Mouse (Mus musculus): ENCODE data around the gene Gphb5. TPM values are rescaled to one million over a fixed set of nuclear protein-coding genes. Genes with fewer than 3 reads are reported as not detected.
"Not testable (repeated sequence)": the region's sequence is repeated elsewhere in the genome, so short reads cannot be mapped to it uniquely, and the experiment has no call there.

Gene Gphb5
- polyA plus RNA-seq, 1 experiment from 2014 or later = not detected

DNA sequence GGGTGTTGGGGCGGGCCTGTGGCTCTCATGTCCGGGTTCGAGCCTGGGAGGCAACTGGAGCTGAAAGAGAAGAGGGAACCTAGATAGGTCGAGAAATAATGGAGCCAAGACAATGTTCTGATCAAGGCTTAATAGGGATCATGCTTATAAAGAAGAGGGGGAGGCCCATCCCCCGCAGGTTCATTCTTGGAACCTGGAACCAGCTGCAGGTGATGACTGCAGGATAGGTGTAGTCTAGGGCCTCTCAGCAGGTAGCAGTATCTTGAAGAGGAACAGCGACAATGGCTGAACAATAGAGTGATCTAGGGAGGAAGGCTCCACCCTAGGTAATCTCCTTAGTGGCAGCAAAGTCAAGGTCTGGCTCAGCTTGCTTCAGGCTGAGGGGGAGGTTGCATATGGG lies 15.8 kb upstream of the Gphb5 start:
- H3K4me1 ChIP-seq; H3K27ac ChIP-seq (replicated peaks); ATAC-seq (ENCODE audit: extremely low read depth, insufficient number of reproducible peaks, low FRiP score, low TSS enrichment); H3K9ac ChIP-seq; H3K4me3 ChIP-seq; H3K36me3 ChIP-seq; H3K4me2 ChIP-seq; H3K27me3 ChIP-seq (replicated peaks): not testable (repeated sequence)
- H3K9me3 ChIP-seq = peaks cover 11% of the 10 kb centered on the region
- 80% methylated on average over 6 of the region's 6 CpGs for WGBS

- H3K4me3 ChIP-seq = no peak overlapping the region
- no peak overlapping the region for H3K9ac ChIP-seq
- H3K36me3 ChIP-seq = no peaks in the 10 kb centered on the region
- no peak overlapping the region for H3K27ac ChIP-seq (replicated peaks)
- ATAC-seq (ENCODE audit: extremely low read depth, insufficient number of reproducible peaks, low FRiP score, low TSS enrichment) = no peak
- H3K27me3 ChIP-seq (replicated peaks) = no peaks in the 10 kb centered on the region
- no peaks in the 10 kb centered on the region for H3K4me1 ChIP-seq
- H3K9me3 ChIP-seq = peaks cover 11% of the 10 kb centered on the region
- no peak overlapping the region for H3K4me2 ChIP-seq
- 86% methylated on average over 1 of the region's 1 CpGs for WGBS
Observed at GRCm38 (mm10) chr12:75429685-75430396, 13.3 kb upstream of the Gphb5 start.

GRCm38 (mm10) chr12:75428719-75429118 lies 12.1 kb upstream of the Gphb5 start:
- Histone ChIP-seq H3K27ac (replicated peaks) (no peak overlapping the region), H3K4me3 (no peak overlapping the region), H3K9me3 (peaks cover 11% of the 10 kb centered on the region), H3K4me2 (no peak overlapping the region), H3K9ac (no peak overlapping the region), H3K4me1 (no peaks in the 10 kb centered on the region), H3K27me3 (replicated peaks) (no peaks in the 10 kb centered on the region), H3K36me3 (no peaks in the 10 kb centered on the region)
- ATAC-seq (ENCODE audit: extremely low read depth, insufficient number of reproducible peaks, low FRiP score, low TSS enrichment) = no peak
- 79% methylated on average over 6 of the region's 6 CpGs for WGBS

DNA sequence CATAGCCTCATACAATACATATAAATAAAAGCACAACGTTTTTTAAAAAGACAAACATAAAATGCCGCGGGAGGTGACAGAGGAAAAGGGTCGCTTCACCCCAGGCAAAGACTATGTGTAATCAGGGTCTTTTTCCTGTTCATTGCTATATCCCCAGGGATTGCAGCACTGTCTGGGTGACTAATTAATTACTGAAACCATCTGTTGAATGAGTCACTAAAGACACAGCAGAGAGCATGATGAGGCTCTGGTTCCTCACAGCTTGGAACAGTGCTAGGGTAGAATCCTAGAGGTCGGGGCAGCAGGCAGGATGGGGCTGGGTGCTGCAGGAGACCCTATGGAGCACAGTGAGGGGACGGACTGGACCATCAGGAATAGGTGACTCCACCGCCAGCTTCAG lies 9.3 kb upstream of the Gphb5 start:
- Histone ChIP-seq H3K27ac (replicated peaks) (no peak overlapping the region), H3K27me3 (replicated peaks) (no peaks in the 10 kb centered on the region), H3K9me3 (no peaks in the 10 kb centered on the region), H3K4me2 (no peak overlapping the region), H3K9ac (no peak overlapping the region), H3K4me3 (no peak overlapping the region), H3K36me3 (no peaks in the 10 kb centered on the region), H3K4me1 (no peaks in the 10 kb centered on the region)
- no peak for ATAC-seq (ENCODE audit: extremely low read depth, insufficient number of reproducible peaks, low FRiP score, low TSS enrichment)
- WGBS = 80% methylated on average over 7 of the region's 7 CpGs

DNA sequence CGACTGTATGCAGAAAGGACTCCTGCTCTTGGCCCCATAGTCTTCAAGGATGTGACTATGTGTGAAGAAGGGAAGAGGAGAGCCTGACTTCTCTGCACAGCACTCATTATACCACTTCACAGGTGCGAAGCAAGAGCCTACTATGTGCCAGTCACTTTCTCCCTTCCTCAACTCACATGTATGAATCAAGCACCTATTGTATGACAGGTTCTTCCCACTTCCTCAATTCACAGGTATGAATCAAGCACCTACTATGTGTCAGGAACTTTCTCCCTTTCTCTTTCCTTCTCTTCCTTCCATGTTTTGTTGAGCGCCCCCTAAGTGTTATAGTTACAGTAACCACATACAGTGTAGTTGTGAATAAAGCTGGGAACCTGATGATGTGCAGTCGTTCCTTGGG lies 8.2 kb upstream of the Gphb5 start:
- Histone ChIP-seq H3K27ac (replicated peaks) (no peak overlapping the region), H3K9ac (no peak overlapping the region), H3K9me3 (no peaks in the 10 kb centered on the region), H3K4me2 (no peak overlapping the region), H3K4me1 (no peaks in the 10 kb centered on the region), H3K36me3 (no peaks in the 10 kb centered on the region), H3K27me3 (replicated peaks) (no peaks in the 10 kb centered on the region), H3K4me3 (no peak overlapping the region)
- 78% methylated on average over 4 of the region's 4 CpGs for WGBS
- no peak for ATAC-seq (ENCODE audit: extremely low read depth, insufficient number of reproducible peaks, low FRiP score, low TSS enrichment)

GRCm38 (mm10) chr12:75424359-75424758 lies 7.8 kb upstream of the Gphb5 start:
- Histone ChIP-seq H3K4me2 (no peak overlapping the region), H3K36me3 (no peaks in the 10 kb centered on the region), H3K9ac (no peak overlapping the region), H3K4me1 (no peaks in the 10 kb centered on the region), H3K27me3 (replicated peaks) (no peaks in the 10 kb centered on the region), H3K27ac (replicated peaks) (no peak overlapping the region), H3K4me3 (no peak overlapping the region), H3K9me3 (no peaks in the 10 kb centered on the region)
- ATAC-seq (ENCODE audit: extremely low read depth, insufficient number of reproducible peaks, low FRiP score, low TSS enrichment) = no peak
- WGBS = 61% methylated on average over 7 of the region's 7 CpGs

- Histone ChIP-seq H3K4me1 (no peaks in the 10 kb centered on the region), H3K9ac (no peak overlapping the region), H3K9me3 (no peaks in the 10 kb centered on the region), H3K27me3 (replicated peaks) (no peaks in the 10 kb centered on the region), H3K27ac (replicated peaks) (no peak overlapping the region), H3K36me3 (no peaks in the 10 kb centered on the region), H3K4me3 (no peak overlapping the region), H3K4me2 (no peak overlapping the region)
- no peak for ATAC-seq (ENCODE audit: extremely low read depth, insufficient number of reproducible peaks, low FRiP score, low TSS enrichment)
- WGBS = 69% methylated on average over 6 of the region's 6 CpGs
Observed at GRCm38 (mm10) chr12:75414991-75415390, 1.6 kb downstream of the Gphb5 start.

GRCm38 (mm10) chr12:75412964-75413363 lies 3.6 kb downstream of the Gphb5 start:
- 68% methylated on average over 9 of the region's 9 CpGs for WGBS
- no peak overlapping the region for H3K4me2 ChIP-seq
- no peak overlapping the region for H3K9ac ChIP-seq
- no peaks in the 10 kb centered on the region for H3K36me3 ChIP-seq
- H3K4me1 ChIP-seq = no peaks in the 10 kb centered on the region
- no peak overlapping the region for H3K27ac ChIP-seq (replicated peaks)
- H3K9me3 ChIP-seq = no peaks in the 10 kb centered on the region
- no peak for ATAC-seq (ENCODE audit: extremely low read depth, insufficient number of reproducible peaks, low FRiP score, low TSS enrichment)
- no peak overlapping the region for H3K4me3 ChIP-seq
- no peaks in the 10 kb centered on the region for H3K27me3 ChIP-seq (replicated peaks)

GRCm38 (mm10) chr12:75397077-75397476 lies 19.5 kb downstream of the Gphb5 start:
- no peak overlapping the region for H3K4me2 ChIP-seq
- H3K27ac ChIP-seq (replicated peaks) = no peak overlapping the region
- no peak overlapping the region for H3K4me3 ChIP-seq
- WGBS = 36% methylated on average over 7 of the region's 7 CpGs
- H3K9me3 ChIP-seq = no peaks in the 10 kb centered on the region
- H3K4me1 ChIP-seq = peaks cover 16% of the 10 kb centered on the region; the same call in 1 of the 2 replicates
- no peak overlapping the region for H3K9ac ChIP-seq
- H3K27me3 ChIP-seq (replicated peaks) = no peaks in the 10 kb centered on the region; the same call in 1 of the 2 replicates
- ATAC-seq (ENCODE audit: extremely low read depth, insufficient number of reproducible peaks, low FRiP score, low TSS enrichment) = no peak
- peaks cover 22% of the 10 kb centered on the region for H3K36me3 ChIP-seq

DNA sequence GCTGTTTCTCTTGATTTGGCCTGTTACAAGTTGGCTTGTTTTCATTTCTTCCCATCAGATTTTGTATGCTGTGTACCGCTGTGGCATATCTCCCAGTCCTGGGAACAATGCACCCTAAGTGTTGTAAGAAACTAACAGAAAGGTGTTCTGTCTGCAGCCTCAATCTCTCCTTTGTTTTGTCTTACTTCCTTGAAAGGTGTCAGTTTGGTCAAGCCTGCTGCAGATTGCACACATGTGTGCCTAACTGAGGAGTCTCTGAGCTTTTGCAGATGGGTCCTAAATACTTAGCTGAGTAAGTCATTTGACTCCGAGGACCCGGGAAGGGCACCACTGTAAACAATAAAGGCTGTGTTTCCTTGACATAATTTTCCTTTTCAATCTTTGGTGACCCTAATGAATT lies 20.0 kb downstream of the Gphb5 start:
- Histone ChIP-seq H3K4me3 (no peak overlapping the region), H3K4me2 (no peak overlapping the region), H3K27ac (replicated peaks) (0 out of 2 replicates have a peak overlapping the region, but pooled peaks have one; percentile 39), H3K9me3 (no peaks in the 10 kb centered on the region), H3K27me3 (replicated peaks) (no peaks in the 10 kb centered on the region; the same call in 1 of the 2 replicates), H3K4me1 (peaks cover 16% of the 10 kb centered on the region; the same call in 1 of the 2 replicates), H3K36me3 (peaks cover 20% of the 10 kb centered on the region), H3K9ac (no peak overlapping the region)
- no peak for ATAC-seq (ENCODE audit: extremely low read depth, insufficient number of reproducible peaks, low FRiP score, low TSS enrichment)
- 56% methylated on average over 3 of the region's 3 CpGs for WGBS

DNA sequence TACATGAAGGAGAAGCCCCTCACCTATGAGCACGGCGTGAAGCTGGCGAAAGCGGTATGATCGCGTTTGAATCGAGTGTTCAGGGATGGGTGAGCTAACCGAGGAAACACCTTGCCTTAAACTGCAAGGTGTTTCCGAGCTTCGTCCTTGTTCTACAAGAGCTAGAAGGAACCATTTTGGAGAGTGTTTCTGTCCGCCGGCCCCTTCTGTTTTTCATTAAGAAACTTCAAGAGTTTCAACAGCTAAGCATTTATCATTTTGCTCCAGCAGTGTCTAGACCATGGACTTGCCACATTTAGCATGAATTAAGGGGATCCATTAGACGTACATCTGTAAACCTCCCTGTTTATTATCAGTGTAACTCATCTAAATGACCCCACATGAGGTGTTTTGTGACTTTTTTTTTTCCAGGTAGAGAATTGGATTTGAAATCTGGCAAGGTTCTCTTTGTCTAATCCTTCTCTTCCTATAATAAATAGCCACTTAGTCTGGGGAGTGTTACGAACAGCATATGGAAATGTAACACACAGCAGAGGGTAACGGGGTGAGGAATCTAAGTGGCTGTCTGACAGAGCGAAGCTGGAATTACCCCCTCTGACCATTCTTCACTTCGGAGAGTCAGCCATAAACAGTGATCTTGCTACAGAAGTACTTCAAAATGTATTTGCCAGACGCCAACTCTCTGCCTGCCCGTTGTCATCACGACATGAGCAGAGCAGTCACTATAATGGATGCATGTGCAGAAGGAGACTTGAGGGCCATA lies 22.4 kb downstream of the Gphb5 start:
- Histone ChIP-seq H3K4me1 (peaks cover 16% of the 10 kb centered on the region; the same call in 1 of the 2 replicates), H3K27me3 (replicated peaks) (no peaks in the 10 kb centered on the region), H3K36me3 (peaks cover 8% of the 10 kb centered on the region), H3K9me3 (no peaks in the 10 kb centered on the region), H3K27ac (replicated peaks) (no peak overlapping the region), H3K4me3 (no peak overlapping the region), H3K9ac (no peak overlapping the region), H3K4me2 (no peak overlapping the region)
- WGBS = 77% methylated on average over 20 of the region's 20 CpGs
- ATAC-seq (ENCODE audit: extremely low read depth, insufficient number of reproducible peaks, low FRiP score, low TSS enrichment) = no peak
